Mouse (Mus musculus) lung, postnatal 14 days (tissue): ENCODE data around the gene Cuedc1.

ENCODE experiments used
- DNase-seq: peaks from one replicate; pipeline ENCODE4 v3.0.0; 2021

Cuedc1 gene

DNA sequence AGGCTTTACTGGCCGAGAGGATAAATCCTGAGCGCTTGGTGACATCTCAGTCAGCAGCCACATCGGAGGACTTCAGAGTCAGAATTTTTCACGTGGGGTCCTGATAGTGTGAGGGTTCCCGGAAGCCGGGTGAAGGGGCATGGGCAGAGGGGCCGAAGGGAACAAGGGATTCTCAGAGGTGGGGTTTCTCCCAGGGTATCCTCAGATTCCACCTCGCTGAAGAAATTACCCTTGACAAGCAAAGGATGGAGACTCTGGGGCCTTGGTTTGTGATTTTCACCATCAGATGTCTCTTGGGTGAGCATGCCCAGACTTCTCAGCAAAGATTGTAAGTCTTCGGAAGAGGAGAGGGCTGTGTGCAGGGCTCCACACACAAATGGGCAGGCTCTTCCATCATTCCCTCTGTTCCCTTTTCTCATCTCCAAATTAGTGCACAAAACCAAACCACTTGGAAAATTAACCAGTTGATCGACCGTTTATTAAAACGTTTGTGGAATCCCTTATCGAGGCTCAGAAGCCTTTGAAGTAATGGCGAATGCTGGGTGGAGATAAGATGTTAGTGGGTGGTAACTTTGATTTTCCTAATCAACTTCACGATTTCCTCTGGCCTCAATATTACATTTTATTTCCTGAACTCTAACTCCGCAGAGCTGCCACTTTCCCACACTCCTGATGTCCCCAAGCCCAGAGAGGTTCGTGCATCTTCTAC is at the start of gene Cuedc1:
Gene Cuedc1, plus strand, starts transcription at position 38 of the 709 bp plus-strand sequence.
- no peak for DNase-seq

- DNase-seq = no peak
Measured at GRCm38 (mm10) chr11:88048961-88049670, 48.7 kb upstream of the Cuedc1 start.

GRCm38 (mm10) chr11:88049732-88050131 is 48.1 kb upstream of the Cuedc1 start:
- DNase-seq = no peak

GRCm38 (mm10) chr11:88052638-88053037 is 45.2 kb upstream of the Cuedc1 start:
- no peak for DNase-seq

DNA sequence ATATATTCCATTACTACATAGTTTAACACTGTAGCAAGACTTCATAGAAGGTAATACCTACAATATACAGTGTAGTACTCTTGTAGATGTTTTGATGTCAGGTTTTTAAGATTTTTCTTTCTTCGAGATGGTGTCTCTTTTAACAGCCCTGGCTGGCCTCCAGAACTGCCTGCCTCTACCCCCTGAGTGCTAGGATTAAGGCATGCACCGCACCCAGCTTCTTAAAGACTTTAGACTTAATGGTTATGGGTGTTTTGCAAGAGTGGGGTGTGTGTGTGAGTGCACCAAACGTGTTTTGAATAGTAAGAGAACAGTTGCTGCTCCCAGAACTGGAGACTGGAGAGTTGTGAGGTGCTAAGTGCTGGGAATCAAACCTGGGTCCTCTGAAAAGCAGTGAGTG is 44.0 kb upstream of the Cuedc1 start:
- DNase-seq = no peak

DNA sequence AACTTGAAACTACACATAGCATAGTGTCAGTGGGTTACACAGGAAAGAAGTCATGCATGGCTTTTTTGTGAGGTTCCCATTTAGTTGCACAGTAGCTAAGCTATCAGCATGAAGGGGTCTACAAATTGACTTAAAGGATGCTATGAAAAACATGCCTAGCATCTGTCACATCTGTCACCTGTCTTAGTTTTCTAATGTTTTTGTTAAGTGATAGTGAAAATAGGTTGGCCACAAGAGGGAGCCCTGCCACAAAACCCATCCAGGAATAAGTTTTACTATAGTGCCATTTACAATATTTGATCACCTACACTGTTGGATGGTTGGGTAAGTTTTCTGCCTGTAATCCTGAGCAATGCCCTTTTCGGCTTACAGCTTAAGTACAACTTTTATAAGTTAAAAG is 43.3 kb upstream of the Cuedc1 start:
- DNase-seq = peak; percentile 66

DNA sequence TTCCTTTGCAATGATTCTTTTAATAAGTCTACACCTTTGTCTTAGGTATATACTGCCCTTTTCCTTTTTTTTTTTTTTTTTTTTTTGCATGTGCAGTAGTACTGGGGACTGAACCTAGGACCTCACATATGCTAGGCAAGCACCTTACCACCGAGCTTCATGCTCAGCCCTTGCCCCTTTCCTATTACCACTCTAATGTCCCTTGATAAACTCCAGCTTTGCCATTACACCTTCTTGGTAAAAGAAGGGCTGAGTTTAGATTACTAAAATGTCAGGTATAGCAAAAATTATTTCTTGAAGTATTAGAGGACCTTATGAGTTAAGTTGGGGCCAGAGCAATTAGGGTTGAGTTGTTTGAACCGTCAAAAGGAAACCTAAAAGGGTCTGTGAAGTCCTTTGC is 42.1 kb upstream of the Cuedc1 start:
- no peak for DNase-seq

DNA sequence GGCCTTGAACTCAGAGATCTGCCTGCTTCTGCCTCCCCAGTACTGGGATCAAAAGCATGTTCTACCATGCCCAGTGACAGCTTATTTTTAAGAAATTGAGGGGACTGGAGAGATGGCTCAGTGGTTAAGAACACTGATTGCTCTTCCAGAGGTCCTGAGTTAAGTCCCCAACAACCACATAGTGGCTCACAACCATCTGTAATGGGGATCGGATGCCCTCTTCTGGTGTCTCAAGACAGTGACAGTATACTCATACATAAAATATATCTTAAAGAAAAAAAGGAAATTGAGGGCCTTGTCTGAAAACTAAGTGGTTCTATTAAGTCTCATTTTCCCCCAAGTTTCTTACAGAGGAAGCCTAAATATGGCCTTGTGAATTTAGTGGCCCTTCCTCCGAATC is 40.1 kb upstream of the Cuedc1 start:
- DNase-seq = no peak

DNA sequence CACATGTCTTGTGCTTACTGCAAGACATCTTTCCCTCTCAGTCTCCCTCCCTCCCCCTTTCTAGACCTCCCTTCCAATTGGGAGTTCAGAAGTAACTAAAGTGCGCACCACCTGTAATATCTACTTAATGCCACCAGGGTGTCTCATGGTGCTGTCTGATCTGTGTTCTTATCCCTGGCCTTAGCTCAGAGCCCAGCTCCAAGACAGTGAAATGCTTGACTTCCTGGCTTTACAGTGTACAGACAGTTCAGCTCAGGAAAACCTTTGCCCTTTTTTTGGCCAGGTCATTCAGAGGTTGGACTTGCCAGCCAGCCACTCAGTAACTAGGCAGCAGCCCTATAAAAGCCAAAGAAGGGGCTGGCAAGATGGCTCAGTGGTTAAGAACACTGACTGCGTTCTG is 38.7 kb upstream of the Cuedc1 start:
- DNase-seq = peak; percentile 45

DNA sequence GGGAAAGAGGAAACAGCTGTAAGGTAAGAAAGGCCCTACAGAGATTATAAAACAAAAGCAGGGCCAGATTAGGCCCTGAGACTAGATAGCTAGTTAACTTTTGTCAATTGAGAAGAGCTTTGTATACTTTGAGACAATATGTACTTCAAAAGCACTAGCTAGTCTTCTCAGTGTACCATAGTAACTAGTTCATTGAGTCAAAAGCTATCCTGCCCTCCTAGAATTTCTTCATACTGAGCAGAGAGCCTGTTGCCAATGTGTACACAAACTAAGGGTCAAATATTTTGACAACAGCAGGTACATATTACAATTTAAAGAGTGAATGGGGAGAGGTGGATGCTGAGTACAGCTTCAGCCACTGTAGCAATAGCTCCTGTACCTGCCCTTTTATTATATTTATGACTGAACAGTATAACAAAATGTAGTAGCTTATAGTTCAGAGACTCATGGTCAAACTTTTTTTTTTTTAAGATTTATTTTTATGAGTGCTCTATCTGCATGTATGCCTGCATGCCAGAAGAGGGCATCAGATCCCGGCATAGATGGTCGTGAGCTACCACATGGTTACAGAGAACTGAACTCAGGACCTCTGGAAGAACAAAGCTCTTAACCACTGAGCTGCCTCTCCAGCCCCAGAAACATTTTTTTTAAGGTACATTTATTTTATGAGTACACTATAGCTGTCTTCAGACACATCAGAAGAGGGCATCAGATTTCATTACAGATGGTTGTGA is 35.8 kb upstream of the Cuedc1 start:
- DNase-seq = no peak

GRCm38 (mm10) chr11:88065732-88066131 is 32.1 kb upstream of the Cuedc1 start:
- no peak for DNase-seq

GRCm38 (mm10) chr11:88067191-88067585 is 30.7 kb upstream of the Cuedc1 start:
- peak; percentile 14 for DNase-seq

DNA sequence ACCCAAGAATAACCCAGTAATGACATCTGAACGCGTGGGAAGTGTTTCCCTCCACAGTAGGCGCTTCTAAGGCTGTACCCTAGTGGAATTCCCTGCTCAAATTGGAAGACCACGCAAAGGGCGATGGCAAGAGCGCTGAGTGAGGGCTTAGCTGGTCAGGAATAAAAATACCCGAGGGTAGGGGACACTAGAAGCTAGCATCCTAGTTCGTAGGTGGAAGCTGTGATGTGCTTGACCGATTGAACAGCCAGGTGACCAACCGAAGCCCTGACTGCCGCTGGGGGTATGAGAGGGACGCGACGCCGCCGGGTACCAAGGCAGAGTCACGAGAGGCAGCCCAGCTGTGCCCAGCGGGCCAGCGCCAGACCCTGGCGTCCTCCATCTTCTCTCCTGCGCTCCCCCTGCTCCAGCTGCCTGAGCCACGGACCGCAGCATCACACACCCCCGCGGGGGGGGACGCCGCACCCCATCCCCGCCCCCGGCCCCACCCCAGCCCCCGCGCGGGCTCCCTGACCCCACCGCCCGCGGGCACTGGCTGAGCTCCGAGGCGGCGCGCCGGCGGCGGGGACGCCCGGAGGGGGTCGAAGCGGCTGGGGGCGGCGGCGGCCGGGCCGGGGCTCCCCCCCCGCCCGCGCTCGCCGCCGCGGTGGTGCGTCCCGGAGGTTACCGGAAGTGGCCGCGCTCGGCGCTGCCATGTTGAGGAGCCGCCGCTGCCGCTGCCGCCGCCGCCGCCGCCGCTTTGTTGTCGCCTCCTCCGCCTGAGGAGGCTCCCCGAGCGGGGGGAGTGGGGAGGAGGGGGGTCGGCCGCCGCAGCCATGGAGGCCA is 30.1 kb upstream of the Cuedc1 start, which contains the start of gene Vezf1:
Gene Vezf1, plus strand, starts transcription at position 694 of the 825 bp plus-strand sequence.
- peak; percentile 80 for DNase-seq

DNA sequence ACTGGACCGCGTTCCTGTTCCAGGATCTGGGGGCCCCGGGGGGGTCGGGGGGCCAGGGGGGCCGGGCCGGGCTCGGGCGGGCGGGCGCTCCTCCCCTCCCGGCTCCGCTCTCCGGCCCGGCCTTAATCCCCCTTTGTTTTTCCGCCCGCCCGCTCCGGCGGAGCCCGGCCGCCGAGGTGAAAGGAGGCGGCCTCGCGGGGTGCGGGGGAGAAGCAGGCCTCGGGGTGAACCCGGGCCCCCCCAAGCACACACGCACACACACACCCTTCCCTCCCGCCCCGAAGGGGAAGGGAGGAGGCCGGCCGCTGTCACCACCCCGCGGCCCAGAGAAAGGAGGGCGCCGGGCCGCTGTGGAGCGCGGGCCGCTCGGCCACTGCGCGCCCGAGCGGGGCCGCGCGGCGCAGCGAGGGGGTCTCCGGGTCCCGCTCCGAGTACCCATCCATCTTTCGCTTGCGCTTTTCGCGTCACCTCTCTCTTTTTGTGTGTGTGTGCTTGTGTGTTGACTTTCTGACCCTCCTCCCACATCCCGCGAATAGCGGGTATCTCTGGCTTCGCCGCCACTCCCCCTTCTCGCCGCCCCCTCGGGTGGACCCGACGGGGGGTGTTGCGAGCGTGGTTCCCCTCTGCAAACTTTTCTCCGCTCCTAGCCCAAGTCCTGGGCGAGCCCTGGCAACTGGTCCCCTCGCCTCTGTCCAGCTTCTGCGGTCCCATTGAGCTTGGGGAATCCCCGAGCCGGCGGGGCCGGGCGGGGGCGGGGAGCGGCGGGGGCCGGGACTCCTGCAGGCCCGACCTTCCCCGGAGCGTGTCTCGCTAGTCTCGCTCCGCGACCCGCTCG is 29.2 kb upstream of the Cuedc1 start:
- peak; percentile 72 for DNase-seq

- DNase-seq = no peak
Measured at GRCm38 (mm10) chr11:88069246-88069570, 28.6 kb upstream of the Cuedc1 start.

DNA sequence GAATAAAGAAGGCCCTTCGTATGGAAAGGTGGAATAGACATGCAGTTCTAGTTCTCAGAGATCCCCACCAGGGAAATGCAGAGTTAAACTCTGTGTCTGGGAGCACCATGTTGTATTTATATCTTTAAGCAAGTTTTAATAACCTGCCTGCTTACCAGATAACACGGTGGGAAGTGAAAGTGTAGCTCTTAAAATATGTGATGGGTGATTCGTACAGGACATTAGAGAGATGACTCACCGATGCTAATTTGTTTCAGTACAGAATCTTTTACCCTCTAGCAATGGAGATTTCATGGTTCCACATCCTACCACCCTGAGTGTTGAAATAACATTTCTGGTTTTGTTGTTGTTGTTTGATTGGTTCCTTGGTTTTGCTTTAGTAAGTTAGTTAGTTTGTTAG is 27.5 kb upstream of the Cuedc1 start:
- DNase-seq = no peak

DNA sequence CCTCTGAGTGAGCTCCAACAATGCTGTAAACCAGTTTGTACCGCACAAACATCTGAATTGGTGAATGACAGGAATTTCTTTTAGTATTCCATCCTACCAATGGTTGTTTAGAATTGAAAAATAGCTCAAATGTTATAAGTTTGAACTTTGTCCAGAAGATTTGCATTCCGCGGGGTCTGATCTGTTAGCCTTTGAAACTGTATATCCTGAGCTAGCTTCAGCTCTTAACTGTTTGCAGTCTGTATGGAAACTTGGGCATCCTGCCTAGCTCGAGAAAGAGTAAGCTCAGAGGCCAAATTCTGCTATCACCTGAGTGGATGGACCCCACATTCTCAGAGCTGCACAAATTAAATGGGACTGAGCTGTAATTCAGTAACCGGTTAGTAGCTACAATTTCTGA is 26.7 kb upstream of the Cuedc1 start:
- DNase-seq = no peak

GRCm38 (mm10) chr11:88073343-88073875 is 24.4 kb upstream of the Cuedc1 start:
- no peak for DNase-seq

DNA sequence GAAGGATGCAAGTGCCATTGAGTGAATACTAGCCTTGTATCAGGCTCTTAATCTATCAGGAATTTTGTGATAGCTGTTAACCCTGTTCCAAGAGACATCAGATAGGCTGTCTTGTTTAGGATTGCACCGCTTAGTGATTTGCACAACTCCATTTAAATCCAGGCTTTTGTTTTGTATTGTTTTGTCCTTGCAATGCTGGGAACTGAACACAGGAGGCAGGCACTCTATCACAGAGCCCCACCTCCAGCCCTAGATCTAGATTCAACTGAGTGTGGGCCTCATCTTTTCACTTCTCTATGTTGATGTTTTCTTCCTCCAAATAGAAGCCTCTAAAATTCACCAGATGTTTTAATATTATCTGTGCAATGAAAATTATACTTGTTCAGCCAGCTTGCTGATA is 22.2 kb upstream of the Cuedc1 start:
- no peak for DNase-seq

- no peak for DNase-seq
Measured at GRCm38 (mm10) chr11:88076394-88076793, 21.5 kb upstream of the Cuedc1 start.

GRCm38 (mm10) chr11:88083699-88084098 is 14.2 kb upstream of the Cuedc1 start:
- DNase-seq = no peak
